14 mouse cellular contexts compared by ENCODE assay signal in the genomic region with DNA sequence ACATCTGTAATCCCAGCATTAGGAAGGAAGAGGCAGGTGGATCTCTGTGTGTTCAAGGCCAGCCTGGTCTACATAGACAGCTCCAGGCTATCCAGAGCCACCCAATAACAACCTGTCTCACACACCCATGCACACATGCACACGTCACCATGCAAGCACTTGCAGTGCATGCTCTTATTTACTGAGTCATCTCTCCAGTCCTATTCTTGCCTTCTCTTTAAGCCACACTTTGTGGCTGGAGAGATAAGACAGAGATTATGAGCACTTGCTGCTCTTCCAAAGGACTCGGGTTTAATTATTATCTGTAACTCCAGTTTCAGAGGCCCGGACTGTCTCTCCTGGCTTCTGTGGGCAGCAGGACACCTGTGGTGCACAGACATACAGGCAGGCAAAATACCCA. TPM values are rescaled to one million over a fixed set of nuclear protein-coding genes. Genes with fewer than 3 reads are reported as not detected.
DNase-seq lines count a peak whose midpoint lies in the region; ATAC-seq and TF ChIP-seq lines count a peak whose summit lies in the region.
"Had no signal": no experiment of that assay in that cellular context is flagged by ENCODE, and none has a peak within 500 bp of the region (broad histone marks: within the 10 kb centered on the region; RNA-seq: fewer than 3 reads in every experiment).

No protein-coding gene starts in this region.

- peak overlapping the region; percentile 84 for H3K27ac ChIP-seq in MEL (ENCODE audit: control insufficient read depth, low read depth, low read length)
- peak overlapping the region; percentile 4; the same call in 1 of the 2 replicates for H3K27ac ChIP-seq in intestine, embryonic 16.5 days (ENCODE audit: low read length)
- peak overlapping the region; percentile 49; the same call in 1 of the 2 replicates for H3K27ac ChIP-seq in liver, embryonic 16.5 days (ENCODE audit: low read length)
- H3K27ac ChIP-seq: forebrain, embryonic 13.5 days; kidney, embryonic 15.5 days; macrophage had no signal

- peak; percentile 84 for ATAC-seq in intestine, embryonic 16.5 days
- ATAC-seq in liver, embryonic 16.5 days (ENCODE audit: low read depth): peak; percentile 90
- ATAC-seq: forebrain, embryonic 13.5 days had no signal

- TF ChIP-seq EP300 in MEL (IDR thresholded peaks at IDR 0.05; ENCODE audit: low read depth in 1 of 2, low read length in 2 of 2): peak; percentile 91 to 94

- no peak for TF ChIP-seq RAD21 in MEL (IDR thresholded peaks at IDR 0.05; ENCODE audit: low read depth, low read length)

- H3K9me3 ChIP-seq in MEL (replicated peaks; ENCODE audit: insufficient read depth, low read length): no peaks in the 10 kb centered on the region
- no peaks in the 10 kb centered on the region for H3K9me3 ChIP-seq in intestine, embryonic 16.5 days (ENCODE audit: control insufficient read depth, low read length)
- H3K9me3 ChIP-seq in liver, embryonic 16.5 days (replicated peaks; ENCODE audit: control insufficient read depth, low read length): no peaks in the 10 kb centered on the region
- H3K9me3 ChIP-seq: forebrain, embryonic 13.5 days; kidney, embryonic 15.5 days had no signal

- H3K4me2 ChIP-seq in intestine, embryonic 16.5 days (ENCODE audit: low read depth, low read length): no peak overlapping the region
- peak overlapping the region; percentile 6; the same call in 1 of the 2 replicates for H3K4me2 ChIP-seq in liver, embryonic 16.5 days (ENCODE audit: low read depth, low read length)
- H3K4me2 ChIP-seq: forebrain, embryonic 13.5 days; kidney, embryonic 15.5 days had no signal

- WGBS in intestine, embryonic 16.5 days: 57% methylated on average over 3 of the region's 3 CpGs
- 12% methylated on average over 3 of the region's 3 CpGs for WGBS in liver, embryonic 16.5 days (ENCODE audit: insufficient replicate concordance)

- peak; percentile 51 for DNase-seq in 416B (ENCODE audit: low read depth)
- peak; percentile 87 for DNase-seq in MEL (ENCODE audit: low read depth, low spot score)
- DNase-seq in gastrocnemius, adult 8-10 months (ENCODE audit: low spot score in 2 of 2): no peak
- DNase-seq in retina, postnatal 1 day: no peak
- no peak for DNase-seq in layer of hippocampus, postnatal 14 days (ENCODE audit: low spot score in 2 of 2)
- DNase-seq: cerebellum, adult 8-10 months; lung, adult 2 months; right cerebral cortex, postnatal 25 days; thymus, adult 2 months had no signal

- no peak overlapping the region for H3K9ac ChIP-seq in MEL (ENCODE audit: control insufficient read depth, low read depth, low read length, poor library complexity, severe bottlenecking)
- H3K9ac ChIP-seq in intestine, embryonic 16.5 days (ENCODE audit: low read depth, low read length): no peak overlapping the region
- no peak overlapping the region for H3K9ac ChIP-seq in liver, embryonic 16.5 days (ENCODE audit: low read depth, low read length)
- H3K9ac ChIP-seq: forebrain, embryonic 13.5 days; kidney, embryonic 15.5 days had no signal

- no peak for TF ChIP-seq POLR2A in MEL (IDR thresholded peaks at IDR 0.05; ENCODE audit: control insufficient read depth in 1 of 2, insufficient read depth in 1 of 2, low read depth in 1 of 2, low read length in 2 of 2, poor library complexity in 1 of 2)

- no peaks in the 10 kb centered on the region for H3K79me2 ChIP-seq in MEL (ENCODE audit: control insufficient read depth, insufficient read depth, low read length, poor library complexity)

- peaks cover 0 to 25% of the 10 kb centered on the region in 2 experiments; a peak in 2 of 4 replicates for H3K36me3 ChIP-seq in MEL (ENCODE audit: control insufficient read depth in 1 of 2, insufficient read depth in 2 of 2, low read length in 2 of 2)
- H3K36me3 ChIP-seq in intestine, embryonic 16.5 days (ENCODE audit: control insufficient read depth, insufficient read depth, low read length): no peaks in the 10 kb centered on the region; the same call in 1 of the 2 replicates
- no peaks in the 10 kb centered on the region for H3K36me3 ChIP-seq in liver, embryonic 16.5 days (ENCODE audit: control insufficient read depth, insufficient read depth)
- H3K36me3 ChIP-seq: kidney, embryonic 15.5 days had no signal

- H3K27me3 ChIP-seq in MEL (ENCODE audit: control insufficient read depth in 1 of 2, insufficient read depth in 2 of 2, low read length in 2 of 2): no peaks in the 10 kb centered on the region
- H3K27me3 ChIP-seq in intestine, embryonic 16.5 days (replicated peaks; ENCODE audit: control insufficient read depth, insufficient read depth, low read length): no peaks in the 10 kb centered on the region
- H3K27me3 ChIP-seq in liver, embryonic 16.5 days (ENCODE audit: control insufficient read depth, insufficient read depth, low read depth, low read length): no peaks in the 10 kb centered on the region
- H3K27me3 ChIP-seq: forebrain, embryonic 13.5 days; kidney, embryonic 15.5 days had no signal

- H3K4me1 ChIP-seq in MEL (ENCODE audit: control insufficient read depth in 1 of 2, insufficient read depth in 2 of 2, low read length in 2 of 2): peaks cover 17 to 23% of the 10 kb centered on the region in 2 experiments
- peaks cover 19% of the 10 kb centered on the region for H3K4me1 ChIP-seq in intestine, embryonic 16.5 days (ENCODE audit: control insufficient read depth, insufficient read depth, low read length)
- H3K4me1 ChIP-seq in liver, embryonic 16.5 days (ENCODE audit: control insufficient read depth, low read depth, low read length): peaks cover 31% of the 10 kb centered on the region
- H3K4me1 ChIP-seq: forebrain, embryonic 13.5 days had no signal

- peak overlapping the region; percentile 4 to 18; a peak in 2 of 4 replicates for H3K4me3 ChIP-seq in MEL (ENCODE audit: control insufficient read depth in 1 of 2, insufficient read depth in 1 of 2, low read depth in 2 of 2, low read length in 2 of 2)
- no peak overlapping the region for H3K4me3 ChIP-seq in intestine, embryonic 16.5 days (ENCODE audit: low read length)
- H3K4me3 ChIP-seq in liver, embryonic 16.5 days (ENCODE audit: low read depth, low read length): no peak overlapping the region
- H3K4me3 ChIP-seq: forebrain, embryonic 13.5 days; kidney, embryonic 15.5 days had no signal

- no peak for TF ChIP-seq CTCF in MEL (IDR thresholded peaks at IDR 0.05 in 2 of 3, conservative IDR thresholded peaks at IDR 0.05 in 1 of 3; ENCODE audit: control insufficient read depth in 1 of 3, insufficient read depth in 1 of 3, low read depth in 2 of 3, low read length in 3 of 3, poor library complexity in 1 of 3, severe bottlenecking in 1 of 3)

TF ChIP-seq in MEL, 35 proteins besides CTCF, POLR2A, EP300 and RAD21 (continues in another document):
- TF ChIP-seq UBTF (IDR thresholded peaks at IDR 0.05; ENCODE audit: borderline replicate concordance, insufficient read depth, low read depth, low read length) (no peak), MYC (IDR thresholded peaks at IDR 0.05; ENCODE audit: low read depth, low read length) (peak; percentile 92; the same call in 1 of the 2 replicates), MYB (IDR thresholded peaks at IDR 0.05; ENCODE audit: low read depth, low read length) (no peak), MAX (IDR thresholded peaks at IDR 0.05; ENCODE audit: low read length) (peak; percentile 86), BHLHE40 (IDR thresholded peaks at IDR 0.05; ENCODE audit: borderline replicate concordance, low read depth, low read length) (peak; percentile 73; the same call in 1 of the 2 replicates), ZNF384 (IDR thresholded peaks at IDR 0.05; ENCODE audit: low read depth, low read length) (no peak), ELF1 (IDR thresholded peaks at IDR 0.05; ENCODE audit: low read depth, low read length) (no peak), ZMIZ1 (IDR thresholded peaks at IDR 0.05; ENCODE audit: low read depth, low read length) (no peak), USF1 (IDR thresholded peaks at IDR 0.05; ENCODE audit: low read depth, low read length) (no peak), POLR2AphosphoS5 (IDR thresholded peaks at IDR 0.05; ENCODE audit: borderline replicate concordance, low read depth, low read length) (no peak), ETS1 (IDR thresholded peaks at IDR 0.05; ENCODE audit: low read depth, low read length) (peak; percentile 96), JUND (IDR thresholded peaks at IDR 0.05; ENCODE audit: low read depth, low read length) (no peak), CHD1 (IDR thresholded peaks at IDR 0.05; ENCODE audit: low read depth, low read length) (no peak), MXI1 (IDR thresholded peaks at IDR 0.05; ENCODE audit: low read depth, low read length) (peak; percentile 93), GABPA (IDR thresholded peaks at IDR 0.05; ENCODE audit: low read depth, low read length) (no peak), KAT2A (conservative IDR thresholded peaks at IDR 0.05; ENCODE audit: low read depth, low read length) (no peak; the same call in 1 of the 2 replicates), MAFK (IDR thresholded peaks at IDR 0.05; ENCODE audit: borderline replicate concordance, low read depth, low read length) (peak; percentile 72; the same call in 1 of the 2 replicates), HCFC1 (IDR thresholded peaks at IDR 0.05; ENCODE audit: low read depth, low read length) (no peak), SIN3A (IDR thresholded peaks at IDR 0.05; ENCODE audit: low read length) (peak; percentile 82), E2F4 (IDR thresholded peaks at IDR 0.05; ENCODE audit: borderline replicate concordance, low read depth, low read length) (no peak), TAL1 (IDR thresholded peaks at IDR 0.05; ENCODE audit: low read length) (peak; percentile 81), ZKSCAN1 (IDR thresholded peaks at IDR 0.05; ENCODE audit: low read depth, low read length) (no peak)

RNA-seq across cellular contexts. Expression of a gene that starts 12.1 kb away (rescaled TPM):
- 53.1 and 60.9 TPM in 2 replicates for total RNA-seq in MEL (2012; rRNA removed)
- polyA plus RNA-seq in MEL (2012; ENCODE audit: insufficient read depth in 1 of 2, insufficient read length in 2 of 2, low read depth in 1 of 2, low replicate concordance in 2 of 2, missing spikeins in 1 of 2): 10 to 100 TPM in 1 of 2 experiments, not detected in 1; 56.3 TPM
- polyA plus RNA-seq in intestine, embryonic 16.5 days (2015; fragmentation: Nextera tagmentation; extraction: Ambion mirVana): 48.0 and 53.7 TPM in 2 replicates
- 46.1 and 48.9 TPM in 2 replicates for polyA plus RNA-seq in liver, embryonic 16.5 days (2015; fragmentation: Nextera tagmentation; extraction: Ambion mirVana)
- 10 to 100 TPM; 14.8 to 18.2 (median 16.3) TPM for total RNA-seq in gastrocnemius, adult 8-10 months (2022)
- 10 to 100 TPM; 45.3 to 45.9 TPM for total RNA-seq in layer of hippocampus, postnatal 14 days (2021)

RNA-seq across cellular contexts. Expression of a gene that starts 45.2 kb away (rescaled TPM):
- total RNA-seq in MEL (2012; rRNA removed): 11.8 and 14.5 TPM in 2 replicates
- polyA plus RNA-seq in MEL (2012; ENCODE audit: insufficient read depth in 1 of 2, insufficient read length in 2 of 2, low read depth in 1 of 2, low replicate concordance in 2 of 2, missing spikeins in 1 of 2): 10 to 100 TPM in 1 of 2 experiments, not detected in 1; 28.5 TPM
- polyA plus RNA-seq in intestine, embryonic 16.5 days (2015; fragmentation: Nextera tagmentation; extraction: Ambion mirVana): 10.6 and 11.0 TPM in 2 replicates
- polyA plus RNA-seq in liver, embryonic 16.5 days (2015; fragmentation: Nextera tagmentation; extraction: Ambion mirVana): 2.8 and 3.7 TPM in 2 replicates
- total RNA-seq in gastrocnemius, adult 8-10 months (2022): 10 to 100 TPM in 3 of 4 experiments, 1 to 10 TPM in 1; 6.6 to 15.1 (median 11.8) TPM
- total RNA-seq in layer of hippocampus, postnatal 14 days (2021): 10 to 100 TPM; 48.6 to 51.9 TPM
- polyA plus RNA-seq: macrophage had no signal

Comparison
In these comparisons a context has a peak if more than half of its experiments do, and no peak if none do; other contexts are left out.
1. DNase-seq: peak in 416B (single experiment) and MEL (single experiment); none in gastrocnemius, adult 8-10 months (0 of 2), retina, postnatal 1 day (single experiment) and layer of hippocampus, postnatal 14 days (0 of 2).
2. H3K27ac ChIP-seq: peak in every context shown above with its lines; median percentile 84 in MEL; 49 in liver, embryonic 16.5 days; 4 in intestine, embryonic 16.5 days.
3. H3K4me3 ChIP-seq: peak in MEL (2 of 2); none in intestine, embryonic 16.5 days (single experiment) and liver, embryonic 16.5 days (single experiment).